Mouse (Mus musculus): Measurements from ENCODE around the gene Hhipl2.

- no peak for TF ChIP-seq POLR2A (IDR thresholded peaks at IDR 0.05; ENCODE audit: insufficient read depth, low read length)
- no peak for TF ChIP-seq EP300 (IDR thresholded peaks at IDR 0.05; ENCODE audit: insufficient read depth, low read depth, low read length)
These were observed 2.3 kb downstream of the Hhipl2 start for GRCm38 (mm10) chr1:183420296-183420695.

Data from ES-Bruce4 (cell line).